Mouse (Mus musculus) erythroblast, adult 5-6 weeks (primary cell): ENCODE data around the gene Frmd4b. TPM values are rescaled to one million over a fixed set of nuclear protein-coding genes. Genes with fewer than 3 reads are reported as not detected.
A peak's percentile ranks its signal among the peaks of the same experiment; 100 is the strongest.
"Not testable (repeated sequence)": the region's sequence is repeated elsewhere in the genome, so short reads cannot be mapped to it uniquely, and the experiment has no call there.

Source experiments
- ATAC-seq: replicated peaks from 2 replicates; pipeline ENCODE4 v1.8.0; 2016; ENCODE audit warnings: moderate number of reproducible peaks, mild to moderate bottlenecking, moderate TSS enrichment, inconsistent platforms; ENCODE audit not compliant: poor library complexity, low FRiP score, severe bottlenecking
- total RNA-seq, 2 experiments: library from RNA; stranded (forward) in 1 of 2; stranded (reverse) in 1 of 2; fragments of 150-400 nt in 1 of 2; fragments of 200-764, 138-1000 nt in 1 of 2; gene quantifications; 2 replicates each; pipeline versions ENCODE4 v1.2.3 to v1.2.4; 2015 to 2017; ENCODE audit warnings: low replicate concordance in 2 of 2

Frmd4b gene
- total RNA-seq, 2 experiments from 2014 or later, result 2.9 to 6.1 TPM

- ATAC-seq, result peak; percentile 62; the same call in 1 of the 2 replicates
Observed at GRCm38 (mm10) chr6:97278014-97278787, 339.1 kb downstream of the Frmd4b start.

- ATAC-seq, result no peak
Observed at GRCm38 (mm10) chr6:97276890-97277497, 340.3 kb downstream of the Frmd4b start.

GRCm38 (mm10) chr6:97276366-97276765, 341.0 kb downstream of the Frmd4b start:
- ATAC-seq, result no peak

GRCm38 (mm10) chr6:97275760-97276159, 341.6 kb downstream of the Frmd4b start:
- ATAC-seq, result no peak

- ATAC-seq, result no peak
Observed at GRCm38 (mm10) chr6:97273777-97274176, 343.6 kb downstream of the Frmd4b start.

GRCm38 (mm10) chr6:97273058-97273710, 344.2 kb downstream of the Frmd4b start:
- ATAC-seq, result no peak

GRCm38 (mm10) chr6:97272349-97272748, 345.0 kb downstream of the Frmd4b start:
- ATAC-seq, result no peak

- no peak for ATAC-seq
Observed at GRCm38 (mm10) chr6:97269596-97269995, 347.7 kb downstream of the Frmd4b start.

- ATAC-seq, result no peak
Observed at GRCm38 (mm10) chr6:97267132-97267531, 350.2 kb downstream of the Frmd4b start.

GRCm38 (mm10) chr6:97266661-97267060, 350.7 kb downstream of the Frmd4b start:
- ATAC-seq, result no peak

- no peak for ATAC-seq
Observed at GRCm38 (mm10) chr6:97265705-97266104, 351.6 kb downstream of the Frmd4b start.

GRCm38 (mm10) chr6:97265240-97265639, 352.1 kb downstream of the Frmd4b start:
- ATAC-seq, result no peak

GRCm38 (mm10) chr6:97263750-97264149, 353.6 kb downstream of the Frmd4b start:
- not testable (repeated sequence) for ATAC-seq

GRCm38 (mm10) chr6:97262229-97262628, 355.1 kb downstream of the Frmd4b start:
- no peak for ATAC-seq

GRCm38 (mm10) chr6:97259926-97260325, 357.4 kb downstream of the Frmd4b start:
- ATAC-seq, result not testable (repeated sequence)

GRCm38 (mm10) chr6:97258489-97258888, 358.9 kb downstream of the Frmd4b start:
- ATAC-seq, result no peak

GRCm38 (mm10) chr6:97252711-97253221, 364.6 kb downstream of the Frmd4b start, which contains the start of gene Lmod3:
Gene Lmod3, minus strand, starts transcription at chr6:97252759.
- no peak for ATAC-seq

- no peak for ATAC-seq
Observed at GRCm38 (mm10) chr6:97252086-97252485, 365.3 kb downstream of the Frmd4b start.

- peak; percentile 55 for ATAC-seq
Observed at GRCm38 (mm10) chr6:97250966-97251365, 366.4 kb downstream of the Frmd4b start.

GRCm38 (mm10) chr6:97245200-97245599, 372.1 kb downstream of the Frmd4b start:
- no peak for ATAC-seq
